Mouse (Mus musculus) hindbrain, embryonic 16.5 days (tissue): ENCODE measurements at regions not wholly inside any gene's neighbourhood (a gene's known extent, or its start where the extent isn't known, plus 50 kb on each side); places are given as distances from the start of the nearest gene placed in this dataset.

Experiments
- ATAC-seq: fragments of 200-750 bp; cut with Nextera tagmentation; 2 replicates; pipeline ENCODE4 v1.8.0; 2017; ENCODE audit warnings: moderate TSS enrichment, moderate library complexity
- H3K27ac ChIP-seq: fragments of 300-500 bp; sonication (generic); 2 replicates; pipeline ENCODE4 v1.5.1; 2014; ENCODE audit warnings: low read depth, mild to moderate bottlenecking, control low read depth, low read length, moderate library complexity
- H3K27me3 ChIP-seq: fragments of 300-500 bp; sonication (generic); replicated peaks from 2 replicates; pipeline ENCODE4 v1.6.1; 2014; ENCODE audit warnings: low read length; ENCODE audit not compliant: control insufficient read depth, insufficient read depth
- H3K36me3 ChIP-seq: fragments of 300-500 bp; sonication (generic); 2 replicates; pipeline ENCODE4 v1.6.1; 2014; ENCODE audit warnings: mild to moderate bottlenecking, low read length, moderate library complexity, mixed read lengths; ENCODE audit not compliant: control insufficient read depth, insufficient read depth
- H3K4me1 ChIP-seq: fragments of 300-500 bp; sonication (generic); 2 replicates; pipeline ENCODE4 v1.6.1; 2014; ENCODE audit warnings: low read depth, low read length; ENCODE audit not compliant: control insufficient read depth, insufficient read depth
- H3K4me2 ChIP-seq: fragments of 300-500 bp; sonication (generic); 2 replicates; pipeline ENCODE4 v1.6.1; 2014; ENCODE audit warnings: mild to moderate bottlenecking, low read length, control low read depth, moderate library complexity
- H3K4me3 ChIP-seq: fragments of 300-500 bp; sonication (generic); 2 replicates; pipeline ENCODE4 v1.5.1; 2014; ENCODE audit warnings: mild to moderate bottlenecking, low read length, control low read depth, moderate library complexity
- H3K9ac ChIP-seq: fragments of 300-500 bp; sonication (generic); 2 replicates; pipeline ENCODE4 v1.6.1; 2014; ENCODE audit warnings: low read depth, mild to moderate bottlenecking, control low read depth, low read length, moderate library complexity
- H3K9me3 ChIP-seq: fragments of 300-500 bp; sonication (generic); 2 replicates; pipeline ENCODE4 v1.6.1; 2014; ENCODE audit warnings: mild to moderate bottlenecking, low read length, moderate library complexity; ENCODE audit not compliant: control insufficient read depth
- WGBS: fragments of 180-500 bp; shearing (Covaris S2); extraction: QIAGEN DNeasy Blood & Tissue Kit; methylation state at CpG from one replicate; pipeline ENCODE4 v1.1.7; 2014; 5-methylcytosine and 5-hydroxymethylcytosine counted together

- no peaks in the 10 kb centered on the region for H3K9me3 ChIP-seq
- H3K4me1 ChIP-seq: peaks cover 13% of the 10 kb centered on the region
- peak; percentile 90 for ATAC-seq
- 12% methylated on average over 15 of the region's 15 CpGs for WGBS
- no peak overlapping the region for H3K27ac ChIP-seq
- no peak overlapping the region for H3K9ac ChIP-seq
- peak overlapping the region; percentile 23 for H3K4me2 ChIP-seq
- no peaks in the 10 kb centered on the region for H3K27me3 ChIP-seq
- H3K36me3 ChIP-seq: no peaks in the 10 kb centered on the region
- no peak overlapping the region for H3K4me3 ChIP-seq
These were observed 54.9 kb upstream of the Chst1 start for GRCm38 (mm10) chr2:92544364-92545151.

DNA sequence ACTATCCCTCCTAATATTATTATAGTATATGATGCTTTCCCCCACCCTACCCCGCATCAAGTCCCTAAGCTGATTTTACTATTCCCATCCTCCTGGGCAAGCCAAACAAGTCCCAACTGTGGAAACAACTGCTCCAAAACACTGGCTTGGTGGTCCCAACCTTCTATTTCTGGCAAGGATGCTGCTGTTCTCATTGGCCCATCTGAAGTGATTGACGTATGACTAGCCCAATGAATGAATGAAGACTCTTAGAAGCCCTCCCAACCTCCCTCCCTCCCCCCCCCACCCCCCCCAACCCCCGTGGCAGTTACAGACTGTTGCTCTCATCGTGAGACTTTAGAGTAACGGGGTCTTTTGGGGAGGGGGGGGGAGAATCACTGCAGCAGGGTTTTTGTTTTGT, 58.7 kb upstream of the Chst1 start:
- Histone ChIP-seq H3K27ac (no peak overlapping the region), H3K36me3 (no peaks in the 10 kb centered on the region)
- 57% methylated on average over 5 of the region's 5 CpGs for WGBS

DNA sequence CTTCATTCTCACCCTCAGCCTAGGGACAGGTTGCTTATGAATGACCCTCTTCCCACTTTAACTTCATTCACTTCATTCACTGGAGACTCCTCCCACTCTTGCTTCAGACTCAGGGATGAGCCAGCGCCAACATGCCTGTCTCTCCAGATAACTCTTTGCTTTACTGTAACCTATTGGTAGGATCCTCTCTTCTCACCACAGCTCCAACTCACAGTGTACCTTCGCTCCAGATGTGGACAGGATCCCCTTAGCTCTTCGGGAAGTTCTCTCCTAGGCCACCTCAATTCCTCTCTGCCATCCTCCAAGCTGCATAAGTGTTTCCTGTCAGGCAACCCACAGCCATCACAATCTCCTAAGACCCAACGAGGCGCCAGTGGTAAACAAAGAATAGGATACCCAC, 67.5 kb upstream of the Chst1 start:
- no peaks in the 10 kb centered on the region for H3K27me3 ChIP-seq
- ATAC-seq: no peak
- H3K36me3 ChIP-seq: no peaks in the 10 kb centered on the region
- no peaks in the 10 kb centered on the region for H3K9me3 ChIP-seq
- peaks cover 14% of the 10 kb centered on the region for H3K4me1 ChIP-seq
- H3K9ac ChIP-seq: no peak overlapping the region
- no peak overlapping the region for H3K4me2 ChIP-seq
- no peak overlapping the region for H3K4me3 ChIP-seq
- WGBS: 95% methylated on average over 5 of the region's 5 CpGs
- no peak overlapping the region for H3K27ac ChIP-seq

More for the DNA sequence above, 58.7 kb upstream of the Chst1 start:
- Histone ChIP-seq H3K4me1 (peaks cover 13% of the 10 kb centered on the region), H3K9ac (no peak overlapping the region), H3K9me3 (no peaks in the 10 kb centered on the region), H3K27me3 (no peaks in the 10 kb centered on the region), H3K4me3 (no peak overlapping the region), H3K4me2 (no peak overlapping the region)
- ATAC-seq: no peak

DNA sequence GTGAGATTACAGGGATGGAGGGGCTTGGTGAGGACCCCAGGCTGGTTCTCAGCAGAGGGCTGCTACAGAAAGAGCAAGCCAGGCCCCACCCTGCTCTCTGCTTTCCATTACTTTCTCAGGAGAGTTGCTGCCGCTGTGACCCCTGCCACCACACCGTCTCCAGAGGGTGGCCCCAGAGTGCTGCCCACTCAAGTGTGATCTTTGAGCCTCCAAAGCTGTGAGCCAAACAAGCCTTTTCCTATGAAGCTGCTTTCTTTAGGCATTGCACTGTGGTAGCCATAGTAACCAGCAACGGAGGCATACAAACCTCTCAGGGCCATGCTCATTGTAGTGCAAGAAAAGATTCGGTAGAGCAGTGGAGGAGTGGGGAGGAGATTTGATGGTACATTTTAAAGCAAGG, 68.8 kb upstream of the Chst1 start:
- Histone ChIP-seq H3K27ac (no peak overlapping the region), H3K4me1 (peaks cover 14% of the 10 kb centered on the region), H3K36me3 (no peaks in the 10 kb centered on the region), H3K4me3 (no peak overlapping the region), H3K9ac (no peak overlapping the region), H3K9me3 (no peaks in the 10 kb centered on the region), H3K4me2 (no peak overlapping the region), H3K27me3 (no peaks in the 10 kb centered on the region)
- ATAC-seq: no peak
- 15% methylated on average over 4 of the region's 4 CpGs for WGBS

GRCm38 (mm10) chr2:92529670-92530322, 69.5 kb upstream of the Slc35c1 start:
- WGBS: 41% methylated on average over 14 of the region's 14 CpGs
- Histone ChIP-seq H3K9me3 (no peaks in the 10 kb centered on the region), H3K27ac (peak overlapping the region; percentile 78), H3K9ac (peak overlapping the region; percentile 60), H3K4me1 (peaks cover 14% of the 10 kb centered on the region), H3K4me3 (peak overlapping the region; percentile 44), H3K4me2 (peak overlapping the region; percentile 82), H3K27me3 (no peaks in the 10 kb centered on the region), H3K36me3 (no peaks in the 10 kb centered on the region)
- peak; percentile 61 for ATAC-seq

- Histone ChIP-seq H3K4me3 (peak overlapping the region; percentile 44), H3K36me3 (no peaks in the 10 kb centered on the region), H3K9me3 (no peaks in the 10 kb centered on the region), H3K4me1 (peaks cover 14% of the 10 kb centered on the region), H3K4me2 (peak overlapping the region; percentile 82), H3K27me3 (no peaks in the 10 kb centered on the region), H3K27ac (peak overlapping the region; percentile 78), H3K9ac (peak overlapping the region; percentile 60)
- WGBS: 7% methylated on average over 24 of the region's 24 CpGs
- peak; percentile 98 for ATAC-seq
These were observed 68.8 kb upstream of the Slc35c1 start for GRCm38 (mm10) chr2:92529071-92529641.

GRCm38 (mm10) chr2:92528119-92528830, 67.9 kb upstream of the Slc35c1 start:
- Histone ChIP-seq H3K9ac (peak overlapping the region; percentile 60), H3K36me3 (no peaks in the 10 kb centered on the region), H3K4me2 (peak overlapping the region; percentile 82), H3K27ac (no peak overlapping the region), H3K9me3 (no peaks in the 10 kb centered on the region), H3K27me3 (no peaks in the 10 kb centered on the region), H3K4me3 (peak overlapping the region; percentile 44), H3K4me1 (peaks cover 14% of the 10 kb centered on the region)
- WGBS: 88% methylated on average over 6 of the region's 6 CpGs
- ATAC-seq: no peak

GRCm38 (mm10) chr2:92526676-92527395, 66.5 kb upstream of the Slc35c1 start:
- Histone ChIP-seq H3K4me1 (peaks cover 14% of the 10 kb centered on the region), H3K27ac (no peak overlapping the region), H3K4me2 (no peak overlapping the region), H3K27me3 (no peaks in the 10 kb centered on the region), H3K9ac (0 out of 2 replicates have a peak overlapping the region, but pooled peaks have one; percentile 10), H3K4me3 (no peak overlapping the region), H3K9me3 (no peaks in the 10 kb centered on the region), H3K36me3 (no peaks in the 10 kb centered on the region)
- no peak for ATAC-seq
- 70% methylated on average over 5 of the region's 5 CpGs for WGBS
